Mouse (Mus musculus): ENCODE data around the gene Htr7. TPM values are rescaled to one million over a fixed set of nuclear protein-coding genes. Genes with fewer than 3 reads are reported as not detected.

Gene Htr7
- not detected for polyA plus RNA-seq (2014; fragmentation: Illumina TruSeq; extraction: RNeasy Lipid Tissue Mini Kit (QIAGEN cat#74804); ENCODE audit: low read depth, low replicate concordance)

GRCm38 (mm10) chr19:36057231-36057811, at the start of gene Htr7:
TSS of gene Htr7 (minus strand) at chr19:36057507.

DNA sequence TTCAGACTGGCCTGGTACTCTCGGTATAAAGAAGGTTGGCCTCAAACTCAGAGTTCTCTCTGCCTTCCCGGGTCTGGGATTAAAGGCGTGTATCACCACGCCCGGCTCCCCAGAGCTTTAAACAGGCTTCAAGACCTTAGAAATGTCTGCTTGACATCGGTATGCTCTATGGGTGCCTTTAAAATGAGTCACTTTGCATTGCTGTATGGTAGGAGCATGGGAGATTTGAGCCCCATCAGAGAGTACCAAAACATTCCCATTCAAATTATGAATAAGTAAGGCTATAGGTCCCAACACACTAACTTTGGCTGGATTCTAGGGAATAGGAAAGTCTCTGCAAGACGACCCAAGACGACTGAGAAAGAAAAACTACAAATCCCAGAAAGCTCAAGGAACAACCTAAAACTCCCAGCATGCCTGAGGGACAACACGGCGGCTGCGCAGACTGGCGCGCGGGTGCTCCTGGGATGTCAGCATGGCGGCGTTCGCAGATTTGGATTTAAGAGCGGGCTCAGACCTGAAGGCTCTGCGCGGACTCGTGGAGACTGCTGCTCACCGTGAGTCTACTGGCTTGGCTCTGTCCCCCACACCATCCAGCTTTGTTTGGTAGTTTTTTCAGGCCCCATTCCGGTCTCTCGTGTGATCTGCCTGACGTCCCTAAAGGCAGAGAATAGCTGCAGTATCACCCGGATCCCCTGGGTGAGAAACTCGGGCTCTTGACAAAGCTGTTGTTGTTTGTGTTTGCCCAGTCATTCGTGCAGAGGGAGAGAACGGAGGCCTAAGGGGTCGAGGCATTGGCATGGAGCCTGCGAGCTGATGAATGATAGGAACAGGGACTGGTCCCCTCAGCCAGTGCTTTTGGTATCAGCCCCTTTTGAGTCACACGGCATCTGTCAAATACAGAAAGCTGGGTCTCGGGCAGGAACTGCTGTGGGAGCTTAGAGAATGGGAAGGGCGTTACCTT, 26.2 kb upstream of the Htr7 start, which contains the start of gene Rpp30:
Gene Rpp30, plus strand, starts transcription at position 455 of the 964 bp plus-strand sequence.

Other genes with a start within 250 kb of the Htr7 start
- 27.9 TPM for gene Rpp30, start 26.2 kb upstream of the Htr7 start, polyA plus RNA-seq (2014; fragmentation: Illumina TruSeq; extraction: RNeasy Lipid Tissue Mini Kit (QIAGEN cat#74804); ENCODE audit: low read depth, low replicate concordance)
- gene Ankrd1, start 62.6 kb upstream of the Htr7 start, polyA plus RNA-seq (2014; fragmentation: Illumina TruSeq; extraction: RNeasy Lipid Tissue Mini Kit (QIAGEN cat#74804); ENCODE audit: low read depth, low replicate concordance): 0.69 TPM